Mouse (Mus musculus) bone marrow macrophage, adult 2 months (primary cell): ENCODE measurements around the gene 0610010K14Rik.

Source experiments
- CTCF ChIP-seq: IDR thresholded peaks from 2 replicates; pipeline ENCODE4 v1.5.1; 2012; ENCODE audit warnings: low read depth, mild to moderate bottlenecking, low read length, moderate library complexity
- POLR2A ChIP-seq: IDR thresholded peaks from 2 replicates; pipeline ENCODE4 v1.6.1; 2012; ENCODE audit warnings: mild to moderate bottlenecking, low read depth, low read length, borderline replicate concordance

GRCm38 (mm10) chr11:70226602-70226890 is 11.2 kb downstream of the 0610010K14Rik start:
- TF ChIP-seq POLR2A, result no peak
- no peak for TF ChIP-seq CTCF
